Mouse (Mus musculus): ENCODE measurements at regions not wholly inside any gene's neighbourhood (a gene's known extent, or its start where the extent isn't known, plus 50 kb on each side); places are given as distances from the start of the nearest gene placed in this dataset.

DNA sequence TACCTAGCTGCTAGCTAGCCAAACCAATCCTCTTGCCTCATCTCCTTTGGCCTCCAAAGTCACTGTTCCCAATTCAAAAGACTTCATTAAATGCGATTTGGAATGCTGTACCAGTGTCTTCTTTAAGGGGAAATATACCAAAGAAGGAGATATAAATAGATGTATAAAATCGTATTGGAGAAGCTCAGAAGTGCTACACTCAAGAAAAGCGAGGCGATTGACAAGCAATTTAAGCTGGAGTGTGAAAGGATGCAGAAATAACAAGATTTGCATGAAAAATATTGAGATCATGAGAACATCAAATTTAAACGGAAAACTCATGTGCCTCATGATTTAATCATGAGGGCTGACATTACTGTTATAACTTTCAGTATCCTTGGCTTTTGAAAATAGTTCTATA lies 221.8 kb upstream of the Gbe1 start:
- TF ChIP-seq CTCF (IDR thresholded peaks at IDR 0.05; ENCODE audit: borderline replicate concordance, extremely low read depth, insufficient read depth, insufficient read length) (no peak), POLR2A (IDR thresholded peaks at IDR 0.05; ENCODE audit: borderline replicate concordance, extremely low read depth, insufficient read depth, insufficient read length, poor library complexity, severe bottlenecking) (no peak)

All from brain, embryonic 14.5 days (tissue).